Mouse (Mus musculus) MEL (cell line): ENCODE measurements around the gene Nrxn2.

ENCODE experiments used
- CHD2 ChIP-seq: IDR thresholded peaks from 2 replicates; pipeline ENCODE4 v1.6.1; 2011; ENCODE audit warnings: low read length, improper control_type of control experiment
- CTCF ChIP-seq, 3 experiments: IDR thresholded peaks in 2 of 3; conservative IDR thresholded peaks in 1 of 3; 2 replicates each; pipeline ENCODE4 v1.5.1; 2011 to 2012; ENCODE audit warnings: low read length in 3 of 3, low read depth in 2 of 3, mild to moderate bottlenecking in 2 of 3, improper control_type of control experiment in 1 of 3, inconsistent platforms in 1 of 3, mixed read lengths in 1 of 3, moderate library complexity in 1 of 3; ENCODE audit not compliant: control insufficient read depth in 1 of 3, insufficient read depth in 1 of 3, poor library complexity in 1 of 3, severe bottlenecking in 1 of 3
- ELF1 ChIP-seq: IDR thresholded peaks from 2 replicates; pipeline ENCODE4 v1.6.1; 2014; ENCODE audit warnings: low read depth, mild to moderate bottlenecking, inconsistent platforms, low read length, improper control_type of control experiment, moderate library complexity
- EP300 ChIP-seq, 2 experiments: IDR thresholded peaks; 2 replicates each; pipeline ENCODE4 v1.6.1; 2011; ENCODE audit warnings: improper control_type of control experiment in 2 of 2, low read length in 2 of 2, low read depth in 1 of 2, mild to moderate bottlenecking in 1 of 2
- JUND ChIP-seq: IDR thresholded peaks from 2 replicates; pipeline ENCODE4 v1.6.1; 2011; ENCODE audit warnings: low read depth, mild to moderate bottlenecking, improper control_type of control experiment, low read length
- KAT2A ChIP-seq: conservative IDR thresholded peaks from 2 replicates; pipeline ENCODE4 v1.6.1; 2012; ENCODE audit warnings: low read depth, low read length, improper control_type of control experiment, inconsistent platforms
- MEF2A ChIP-seq: IDR thresholded peaks from 2 replicates; pipeline ENCODE4 v1.6.1; 2014; ENCODE audit warnings: low read depth, mild to moderate bottlenecking, inconsistent platforms, low read length, improper control_type of control experiment; ENCODE audit not compliant: poor library complexity, insufficient replicate concordance, severe bottlenecking; ENCODE audit errors: extremely low read depth
- MXI1 ChIP-seq: IDR thresholded peaks from 2 replicates; pipeline ENCODE4 v1.6.1; 2011; ENCODE audit warnings: mild to moderate bottlenecking, low read depth, low read length, improper control_type of control experiment
- POLR2A ChIP-seq, 2 experiments: IDR thresholded peaks; 2 replicates each; pipeline ENCODE4 v1.6.1; 2011 to 2012; ENCODE audit warnings: low read length in 2 of 2, mild to moderate bottlenecking in 2 of 2, control low read depth in 1 of 2, improper control_type of control experiment in 1 of 2, low read depth in 1 of 2, moderate library complexity in 1 of 2; ENCODE audit not compliant: control insufficient read depth in 1 of 2, insufficient read depth in 1 of 2, poor library complexity in 1 of 2
- POLR2AphosphoS5 ChIP-seq: IDR thresholded peaks from 2 replicates; pipeline ENCODE4 v1.6.1; 2012; ENCODE audit warnings: low read depth, borderline replicate concordance, mild to moderate bottlenecking, inconsistent platforms, low read length, moderate library complexity, mixed read lengths
- TBP ChIP-seq: IDR thresholded peaks from 2 replicates; pipeline ENCODE4 v1.8.0; 2011; ENCODE audit warnings: low read depth, low read length, improper control_type of control experiment
- USF2 ChIP-seq, 2 experiments: IDR thresholded peaks; 2 replicates each; pipeline ENCODE4 v1.6.1; 2011 to 2012; ENCODE audit warnings: improper control_type of control experiment in 2 of 2, low read length in 2 of 2, borderline replicate concordance in 1 of 2, inconsistent platforms in 1 of 2, low read depth in 1 of 2, mild to moderate bottlenecking in 1 of 2; ENCODE audit not compliant: insufficient read depth in 1 of 2
- ZC3H11A ChIP-seq: IDR thresholded peaks from 2 replicates; pipeline ENCODE4 v1.6.1; 2012; ENCODE audit warnings: low read depth, mild to moderate bottlenecking, inconsistent platforms, low read length, improper control_type of control experiment

DNA sequence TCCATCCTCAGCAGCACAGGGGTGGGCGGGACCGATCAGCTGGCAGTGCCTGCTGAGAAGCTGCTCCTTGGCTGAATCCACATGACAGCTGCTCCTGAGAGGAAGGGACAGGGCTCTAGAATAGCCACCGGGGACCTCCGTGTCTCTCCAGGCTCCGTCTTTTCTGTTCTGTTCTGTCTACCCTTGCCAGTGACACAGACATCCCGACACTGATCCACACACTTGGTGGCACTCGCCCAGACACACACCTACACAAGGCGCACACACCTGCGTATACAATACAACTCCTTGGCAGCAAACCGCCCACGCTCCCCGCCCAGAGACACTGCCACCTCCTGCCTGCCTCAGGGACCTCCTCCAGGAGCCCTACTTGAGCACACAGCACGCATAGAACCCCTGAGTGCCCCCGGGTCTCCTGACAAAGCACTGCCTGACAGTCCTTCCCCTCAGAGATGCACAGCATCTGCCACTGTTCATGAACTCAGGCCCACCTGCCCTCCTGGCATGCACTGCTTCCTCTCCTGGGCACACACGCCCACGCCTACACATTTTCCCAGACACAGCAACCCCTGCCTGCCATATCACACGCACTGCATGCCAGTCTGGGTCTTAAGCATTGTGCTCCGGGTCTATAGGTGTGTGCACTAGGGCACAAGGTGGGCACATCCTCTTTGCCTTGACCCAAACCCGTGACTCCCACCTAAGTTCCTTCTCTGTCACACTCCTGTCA lies 2.1 kb downstream of the Nrxn2 start:
- TF ChIP-seq ZC3H11A (no peak), POLR2A (IDR thresholded peaks at IDR 0.05; ENCODE audit: control insufficient read depth in 1 of 2, insufficient read depth in 1 of 2, low read depth in 1 of 2, low read length in 2 of 2, poor library complexity in 1 of 2) (no peak), CTCF (IDR thresholded peaks at IDR 0.05 in 2 of 3, conservative IDR thresholded peaks at IDR 0.05 in 1 of 3; ENCODE audit: control insufficient read depth in 1 of 3, insufficient read depth in 1 of 3, low read depth in 2 of 3, low read length in 3 of 3, poor library complexity in 1 of 3, severe bottlenecking in 1 of 3) (no peak), USF2 (IDR thresholded peaks at IDR 0.05; ENCODE audit: borderline replicate concordance in 1 of 2, insufficient read depth in 1 of 2, low read depth in 1 of 2, low read length in 2 of 2) (no peak), JUND (no peak), ELF1 (no peak), CHD2 (no peak), MXI1 (no peak), TBP (no peak), KAT2A (no peak), POLR2AphosphoS5 (no peak), MEF2A (no peak), EP300 (IDR thresholded peaks at IDR 0.05; ENCODE audit: low read depth in 1 of 2, low read length in 2 of 2) (no peak)
